Mouse (Mus musculus) midbrain, embryonic 15.5 days (tissue): ENCODE measurements around the gene Tjp3. TPM values are rescaled to one million over a fixed set of nuclear protein-coding genes. Genes with fewer than 3 reads are reported as not detected.

ENCODE experiments used
- ATAC-seq: fragments of 200-750 bp; cut with Nextera tagmentation; replicated peaks from 2 replicates; pipeline ENCODE4 v1.8.0; 2017; ENCODE audit warnings: moderate TSS enrichment
- H3K27ac ChIP-seq: fragments of 300-500 bp; sonication (generic); 2 replicates; pipeline ENCODE4 v1.5.1; 2015; ENCODE audit warnings: mild to moderate bottlenecking, inconsistent platforms
- H3K27me3 ChIP-seq: fragments of 300-500 bp; sonication (generic); replicated peaks from 2 replicates; pipeline ENCODE4 v1.6.1; 2015; ENCODE audit warnings: inconsistent platforms
- H3K36me3 ChIP-seq: fragments of 300-500 bp; sonication (generic); replicated peaks from 2 replicates; pipeline ENCODE4 v1.6.1; 2015; ENCODE audit warnings: inconsistent platforms
- H3K4me1 ChIP-seq: fragments of 300-500 bp; sonication (generic); 2 replicates; pipeline ENCODE4 v1.6.1; 2015; ENCODE audit warnings: inconsistent platforms
- H3K4me2 ChIP-seq: fragments of 300-500 bp; sonication (generic); 2 replicates; pipeline ENCODE4 v1.6.1; 2015; ENCODE audit warnings: inconsistent platforms, mild to moderate bottlenecking, moderate library complexity
- H3K4me3 ChIP-seq: fragments of 300-500 bp; sonication (generic); 2 replicates; pipeline ENCODE4 v1.5.1; 2015; ENCODE audit warnings: mild to moderate bottlenecking, inconsistent platforms
- H3K9ac ChIP-seq: fragments of 300-500 bp; sonication (generic); 2 replicates; pipeline ENCODE4 v1.6.1; 2015; ENCODE audit warnings: mild to moderate bottlenecking, inconsistent platforms
- H3K9me3 ChIP-seq: fragments of 300-500 bp; sonication (generic); 2 replicates; pipeline ENCODE4 v1.6.1; 2016; ENCODE audit warnings: inconsistent platforms
- WGBS: fragments of 180-500 bp; shearing (Covaris S2); methylation state at CpG from one replicate; pipeline ENCODE4 v1.1.7; 2015; ENCODE audit warnings: mixed read lengths; 5-methylcytosine and 5-hydroxymethylcytosine counted together
- polyA plus RNA-seq: library from polyadenylated mRNA; unstranded; fragments of >200 nt; fragmentation: Nextera tagmentation; extraction: Ambion mirVana; gene quantifications from 2 replicates; pipeline ENCODE4 v1.2.1, GENCODE M21; 2015

The Tjp3 gene
- polyA plus RNA-seq, 1 experiment from 2014 or later = 8.0 TPM

GRCm38 (mm10) chr10:81272356-81272755 is 19.0 kb downstream of the Tjp3 start:
- no peak overlapping the region for H3K4me2 ChIP-seq
- no peak overlapping the region for H3K4me3 ChIP-seq
- no peaks in the 10 kb centered on the region for H3K27me3 ChIP-seq
- WGBS = 96% methylated on average over 21 of the region's 21 CpGs
- no peak overlapping the region for H3K27ac ChIP-seq
- H3K9ac ChIP-seq = no peak overlapping the region
- H3K4me1 ChIP-seq = peaks cover 12% of the 10 kb centered on the region
- no peak for ATAC-seq
- H3K36me3 ChIP-seq = peaks cover 14% of the 10 kb centered on the region; the same call in 1 of the 2 replicates
- H3K9me3 ChIP-seq = no peaks in the 10 kb centered on the region

DNA sequence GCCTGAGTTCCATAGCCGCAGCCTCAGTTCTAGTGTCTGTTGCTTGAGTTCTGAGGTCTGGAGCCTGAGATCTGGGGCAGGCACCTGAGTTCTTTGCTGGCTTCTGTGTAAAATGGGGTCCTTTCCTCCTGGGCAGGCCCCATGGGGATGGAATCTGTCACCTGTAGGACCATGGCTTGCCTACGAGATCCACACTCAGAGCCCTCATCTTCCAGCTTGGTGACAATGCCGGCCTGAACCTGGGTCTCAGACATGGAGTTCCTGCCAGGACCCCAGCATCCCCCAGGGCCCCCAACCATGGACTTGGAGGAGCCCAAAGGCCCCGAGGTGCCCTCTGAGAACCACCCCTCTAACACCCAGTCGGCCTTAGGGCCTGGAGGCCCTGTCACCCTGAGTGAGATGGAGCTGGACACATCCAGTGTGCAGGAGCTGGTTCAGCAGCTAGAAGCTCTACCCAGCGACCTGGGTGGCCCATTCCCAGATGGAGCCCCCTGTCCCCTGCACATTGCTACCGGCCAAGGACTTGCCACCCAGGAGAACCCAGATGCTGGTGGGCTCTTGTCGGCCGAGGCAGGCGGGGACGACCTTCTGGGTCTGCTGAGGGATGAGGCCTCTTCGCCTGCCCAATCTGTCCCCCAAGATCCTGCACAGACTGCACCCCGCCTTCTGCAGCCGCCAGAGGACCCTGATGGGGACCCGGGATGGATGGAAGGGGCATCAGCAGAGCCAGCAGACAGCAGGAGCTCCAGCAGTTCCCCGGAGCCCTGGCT is 22.6 kb downstream of the Tjp3 start:
- WGBS = 80% methylated on average over 16 of the region's 16 CpGs

DNA sequence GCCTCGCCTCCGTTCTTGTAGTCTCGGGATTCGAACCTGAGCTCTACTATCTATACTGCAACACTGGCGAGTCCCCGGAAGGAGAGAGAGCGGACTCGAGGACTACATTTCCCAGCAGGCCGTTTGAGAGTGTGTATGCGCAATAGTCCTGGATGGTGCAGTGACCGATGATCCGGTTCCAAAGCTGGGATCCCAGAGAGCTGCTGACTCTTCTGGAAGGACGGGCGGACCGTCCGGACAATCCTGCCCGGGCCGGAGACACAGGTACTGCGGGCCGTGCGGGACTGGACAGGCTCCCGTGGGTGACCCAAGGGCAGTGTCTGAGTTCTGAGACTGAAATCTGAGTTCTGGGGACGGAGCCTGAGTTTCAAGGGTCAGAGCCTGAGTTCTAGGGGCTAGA is 23.3 kb downstream of the Tjp3 start:
- peaks cover 14% of the 10 kb centered on the region; the same call in 1 of the 2 replicates for H3K36me3 ChIP-seq
- H3K4me3 ChIP-seq = peak overlapping the region; percentile 70
- WGBS = 3% methylated on average over 23 of the region's 23 CpGs
- peaks cover 24% of the 10 kb centered on the region for H3K4me1 ChIP-seq
- H3K9me3 ChIP-seq = no peaks in the 10 kb centered on the region
- H3K9ac ChIP-seq = peak overlapping the region; percentile 88
- peak overlapping the region; percentile 39; the same call in 1 of the 2 replicates for H3K27ac ChIP-seq
- H3K4me2 ChIP-seq = peak overlapping the region; percentile 79
- peak; percentile 53 for ATAC-seq
- H3K27me3 ChIP-seq = no peaks in the 10 kb centered on the region

More for the DNA sequence above, 22.6 kb downstream of the Tjp3 start:
- H3K9me3 ChIP-seq = no peaks in the 10 kb centered on the region
- peak overlapping the region; percentile 79 for H3K4me2 ChIP-seq
- peaks cover 14% of the 10 kb centered on the region; the same call in 1 of the 2 replicates for H3K36me3 ChIP-seq
- H3K4me1 ChIP-seq = peaks cover 24% of the 10 kb centered on the region
- no peak for ATAC-seq
- peak overlapping the region; percentile 88 for H3K9ac ChIP-seq
- H3K4me3 ChIP-seq = peak overlapping the region; percentile 70
- H3K27ac ChIP-seq = no peak overlapping the region
- H3K27me3 ChIP-seq = no peaks in the 10 kb centered on the region

- H3K36me3 ChIP-seq = peaks cover 2% of the 10 kb centered on the region; the same call in 1 of the 2 replicates
- peak within 1 kb of the TSS; percentile 79 for H3K4me2 ChIP-seq
- no peaks in the 10 kb centered on the region for H3K9me3 ChIP-seq
- ATAC-seq = peak; percentile 90
- peaks cover 24% of the 10 kb centered on the region for H3K4me1 ChIP-seq
- 1% methylated on average over 48 of the region's 48 CpGs for WGBS
- H3K9ac ChIP-seq = peak within 1 kb of the TSS; percentile 71
- no peaks in the 10 kb centered on the region for H3K27me3 ChIP-seq
- peak within 1 kb of the TSS; percentile 90 for H3K27ac ChIP-seq
- peak within 1 kb of the TSS; percentile 74 for H3K4me3 ChIP-seq
These were observed 24.9 kb downstream of the Tjp3 start, which contains the start of the genes Mrpl54 and Apba3 for GRCm38 (mm10) chr10:81266211-81267105. Mrpl54 (minus strand) TSS chr10:81266934. Apba3 (plus strand) TSS chr10:81266960.

DNA sequence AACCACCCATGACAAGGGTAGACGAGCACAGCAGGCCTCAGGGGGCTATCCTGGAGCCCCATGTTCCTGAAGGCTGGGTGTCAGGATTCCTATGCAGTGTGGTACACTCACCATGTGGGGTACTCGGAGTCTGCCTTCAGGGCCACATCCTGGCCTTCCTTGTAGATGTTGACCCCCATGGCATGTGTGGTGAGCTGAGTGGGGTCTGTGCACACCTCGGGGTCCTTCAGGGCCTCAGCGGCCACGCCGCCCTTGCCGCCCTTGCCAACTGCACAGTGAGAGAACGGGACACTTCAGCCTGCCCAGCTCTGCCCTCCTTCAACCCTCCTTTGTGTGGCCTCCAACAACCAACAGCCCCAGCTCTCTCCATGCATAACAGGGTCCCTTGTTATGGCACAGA is 25.8 kb downstream of the Tjp3 start:
- no peaks in the 10 kb centered on the region for H3K9me3 ChIP-seq
- H3K27me3 ChIP-seq = no peaks in the 10 kb centered on the region
- peak overlapping the region; percentile 56 for H3K4me2 ChIP-seq
- 95% methylated on average over 8 of the region's 8 CpGs for WGBS
- H3K4me1 ChIP-seq = peaks cover 24% of the 10 kb centered on the region
- H3K36me3 ChIP-seq = no peaks in the 10 kb centered on the region; the same call in 1 of the 2 replicates
- no peak overlapping the region for H3K27ac ChIP-seq
- peak overlapping the region; percentile 74; the same call in 1 of the 2 replicates for H3K4me3 ChIP-seq
- no peak overlapping the region for H3K9ac ChIP-seq
- ATAC-seq = no peak

DNA sequence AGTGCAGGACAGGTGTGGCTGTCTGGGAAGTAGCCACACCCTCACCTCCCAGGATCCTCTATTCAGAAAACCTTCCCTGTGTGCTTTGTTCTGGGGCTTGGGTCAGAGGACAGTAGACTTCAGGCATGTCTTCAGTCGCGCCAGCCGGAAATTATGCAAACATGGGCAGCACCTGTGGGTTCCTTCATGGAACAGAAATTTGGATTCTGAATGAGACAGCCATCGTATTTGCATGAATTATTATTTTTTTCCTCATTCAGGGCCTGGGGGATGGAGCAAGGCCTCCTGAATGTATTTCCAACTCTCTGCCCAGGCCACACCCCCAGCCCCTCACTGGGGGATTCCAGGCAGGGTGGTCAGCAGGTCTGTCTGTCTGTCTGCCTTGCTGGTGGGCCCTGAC is 30.4 kb downstream of the Tjp3 start:
- Histone ChIP-seq H3K9me3 (no peaks in the 10 kb centered on the region), H3K27ac (no peak overlapping the region), H3K36me3 (no peaks in the 10 kb centered on the region; the same call in 1 of the 2 replicates), H3K27me3 (peaks cover 31% of the 10 kb centered on the region), H3K9ac (no peak overlapping the region), H3K4me3 (no peak overlapping the region), H3K4me1 (peaks cover 32% of the 10 kb centered on the region), H3K4me2 (no peak overlapping the region)
- ATAC-seq = no peak
- WGBS = 93% methylated on average over 4 of the region's 4 CpGs

DNA sequence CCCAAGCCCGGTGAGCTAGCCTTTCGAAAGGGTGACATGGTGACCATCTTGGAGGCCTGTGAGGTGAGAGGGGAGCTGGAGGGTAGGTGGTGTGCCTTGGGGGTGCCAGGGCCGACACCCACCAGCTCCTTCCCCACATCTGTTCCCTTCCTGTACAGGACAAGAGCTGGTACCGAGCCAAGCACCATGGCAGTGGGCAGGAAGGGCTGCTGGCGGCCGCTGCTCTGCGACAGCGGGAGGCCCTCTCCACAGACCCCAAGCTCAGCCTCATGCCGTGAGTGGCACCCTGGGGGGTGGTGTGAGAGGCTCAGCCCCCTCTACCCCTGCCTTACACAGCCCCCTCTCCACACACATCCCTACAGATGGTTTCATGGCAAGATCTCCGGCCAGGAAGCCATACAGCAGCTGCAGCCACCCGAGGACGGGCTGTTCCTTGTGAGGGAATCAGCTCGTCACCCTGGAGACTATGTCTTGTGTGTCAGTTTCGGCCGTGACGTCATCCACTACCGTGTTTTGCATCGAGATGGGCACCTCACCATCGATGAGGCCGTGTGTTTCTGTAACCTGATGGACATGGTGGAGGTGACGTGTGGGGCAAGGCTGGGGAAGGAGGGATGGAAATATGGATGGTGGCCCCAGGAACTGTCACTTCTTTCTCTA is 32.0 kb downstream of the Tjp3 start:
- H3K27ac ChIP-seq = no peak overlapping the region
- WGBS = 43% methylated on average over 21 of the region's 21 CpGs
- H3K4me1 ChIP-seq = peaks cover 24% of the 10 kb centered on the region
- H3K36me3 ChIP-seq = no peaks in the 10 kb centered on the region; the same call in 1 of the 2 replicates
- H3K9ac ChIP-seq = no peak overlapping the region
- H3K9me3 ChIP-seq = no peaks in the 10 kb centered on the region
- H3K27me3 ChIP-seq = peaks cover 31% of the 10 kb centered on the region
- ATAC-seq = no peak
- no peak overlapping the region for H3K4me2 ChIP-seq
- no peak overlapping the region for H3K4me3 ChIP-seq

DNA sequence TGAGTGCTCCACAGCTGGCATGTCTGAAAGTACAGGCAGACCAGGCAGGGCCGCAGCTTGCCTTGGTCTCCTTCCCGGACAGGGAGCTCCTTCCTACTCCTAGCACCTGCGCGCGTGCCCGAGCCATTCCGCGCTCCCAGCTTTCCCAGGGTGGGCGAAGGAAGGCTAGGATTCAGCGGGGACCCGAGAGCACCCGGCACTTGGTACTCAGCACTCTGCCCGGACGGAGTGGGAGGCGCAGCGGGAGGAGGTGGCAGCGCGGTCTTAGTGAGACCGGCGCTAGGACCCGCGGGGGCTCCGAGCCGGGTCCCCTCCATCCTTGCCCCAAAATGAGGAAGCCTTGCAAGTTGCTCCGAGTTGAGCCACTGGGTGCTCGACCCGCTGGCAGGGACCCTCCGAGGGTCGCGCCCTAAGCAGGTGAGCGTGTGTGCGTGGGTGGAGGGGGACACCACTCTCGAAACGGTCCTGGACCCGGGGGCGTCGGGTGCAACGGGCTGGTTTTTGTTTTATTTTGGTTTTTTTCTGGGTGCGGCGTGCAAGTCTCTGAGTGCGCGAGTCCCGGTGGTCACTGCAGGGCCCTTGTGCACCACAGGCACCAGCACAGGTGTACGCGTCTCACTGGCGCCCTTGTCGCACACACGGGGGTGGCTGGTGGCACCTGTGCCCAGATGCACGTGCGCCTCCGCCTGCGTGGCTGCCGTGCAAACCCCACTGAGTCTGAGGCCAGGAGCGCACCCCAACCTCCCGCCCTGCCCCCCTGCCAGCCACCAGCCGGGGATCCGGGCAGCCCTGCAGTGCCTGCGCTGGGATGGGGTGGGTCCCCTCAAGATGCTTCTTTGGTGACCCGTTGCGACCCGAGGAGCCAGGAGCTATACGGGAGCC is 34.0 kb downstream of the Tjp3 start:
- WGBS = 1% methylated on average over 62 of the region's 62 CpGs
- H3K9ac ChIP-seq = peak overlapping the region; percentile 60
- peak overlapping the region; percentile 95 for H3K4me2 ChIP-seq
- H3K9me3 ChIP-seq = no peaks in the 10 kb centered on the region
- H3K27ac ChIP-seq = no peak overlapping the region
- ATAC-seq = no peak
- H3K4me1 ChIP-seq = peaks cover 36% of the 10 kb centered on the region
- H3K27me3 ChIP-seq = peaks cover 36% of the 10 kb centered on the region
- H3K36me3 ChIP-seq = no peaks in the 10 kb centered on the region
- H3K4me3 ChIP-seq = peak overlapping the region; percentile 58

DNA sequence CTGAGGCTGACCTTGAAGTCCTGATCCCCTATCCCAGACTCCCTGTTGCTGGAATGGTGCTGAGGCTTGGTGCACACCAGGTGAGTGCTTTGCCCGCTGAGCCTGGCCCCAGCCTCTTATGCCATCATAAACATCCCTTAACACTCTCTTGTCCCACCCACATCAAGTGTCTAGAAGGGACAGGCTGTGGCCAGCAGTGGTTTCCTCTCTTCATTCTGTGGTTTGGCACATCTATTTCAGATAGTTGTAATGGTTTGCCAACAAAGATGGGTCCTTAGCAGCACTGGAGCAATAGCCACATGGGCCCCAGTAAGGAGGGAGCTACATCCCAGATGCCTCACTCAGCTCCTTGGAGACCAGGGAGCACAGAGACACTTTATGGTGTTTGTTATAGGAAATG is 36.5 kb downstream of the Tjp3 start:
- no peaks in the 10 kb centered on the region for H3K9me3 ChIP-seq
- H3K4me3 ChIP-seq = no peak overlapping the region
- peaks cover 40% of the 10 kb centered on the region for H3K4me1 ChIP-seq
- WGBS = 68% methylated on average over 1 of the region's 1 CpGs
- peaks cover 52% of the 10 kb centered on the region for H3K27me3 ChIP-seq
- no peak for ATAC-seq
- H3K4me2 ChIP-seq = no peak overlapping the region
- H3K27ac ChIP-seq = no peak overlapping the region
- no peak overlapping the region for H3K9ac ChIP-seq
- no peaks in the 10 kb centered on the region for H3K36me3 ChIP-seq

GRCm38 (mm10) chr10:81252424-81253419 is 38.7 kb downstream of the Tjp3 start, which contains the start of gene Matk:
Matk (plus strand) TSS chr10:81252935.
- Histone ChIP-seq H3K9me3 (no peaks in the 10 kb centered on the region), H3K9ac (peak within 1 kb of the TSS; percentile 44), H3K4me3 (peak within 1 kb of the TSS; percentile 38), H3K27ac (peak within 1 kb of the TSS; percentile 67), H3K36me3 (no peaks in the 10 kb centered on the region), H3K4me1 (peaks cover 26% of the 10 kb centered on the region), H3K27me3 (peaks cover 34% of the 10 kb centered on the region), H3K4me2 (peak within 1 kb of the TSS; percentile 66)
- ATAC-seq = peak; percentile 86
- WGBS = 8% methylated on average over 44 of the region's 44 CpGs
